Mouse (Mus musculus): ENCODE results near the gene Lexm. TPM values are rescaled to one million over a fixed set of nuclear protein-coding genes. Genes with fewer than 3 reads are reported as not detected.

Gene Lexm
- polyA plus RNA-seq, 1 experiment from 2014 or later, result not detected

GRCm38 (mm10) chr4:106548113-106548512 lies 68.9 kb downstream of the Lexm start:
- Histone ChIP-seq H3K4me3 (ENCODE audit: low read length) (no peak overlapping the region), H3K9me3 (ENCODE audit: control insufficient read depth, low read length) (no peaks in the 10 kb centered on the region), H3K27me3 (replicated peaks; ENCODE audit: control insufficient read depth, insufficient read depth, low read length) (no peaks in the 10 kb centered on the region), H3K36me3 (ENCODE audit: control insufficient read depth, insufficient read depth, low read length) (no peaks in the 10 kb centered on the region), H3K27ac (ENCODE audit: low read length) (peak overlapping the region; percentile 26; the same call in 1 of the 2 replicates), H3K4me2 (ENCODE audit: low read depth, low read length) (no peak overlapping the region), H3K9ac (ENCODE audit: low read depth, low read length) (no peak overlapping the region), H3K4me1 (ENCODE audit: control insufficient read depth, insufficient read depth, low read length) (peaks cover 11% of the 10 kb centered on the region)
- WGBS, result 66% methylated on average over 3 of the region's 3 CpGs
- ATAC-seq, result peak; percentile 80

DNA sequence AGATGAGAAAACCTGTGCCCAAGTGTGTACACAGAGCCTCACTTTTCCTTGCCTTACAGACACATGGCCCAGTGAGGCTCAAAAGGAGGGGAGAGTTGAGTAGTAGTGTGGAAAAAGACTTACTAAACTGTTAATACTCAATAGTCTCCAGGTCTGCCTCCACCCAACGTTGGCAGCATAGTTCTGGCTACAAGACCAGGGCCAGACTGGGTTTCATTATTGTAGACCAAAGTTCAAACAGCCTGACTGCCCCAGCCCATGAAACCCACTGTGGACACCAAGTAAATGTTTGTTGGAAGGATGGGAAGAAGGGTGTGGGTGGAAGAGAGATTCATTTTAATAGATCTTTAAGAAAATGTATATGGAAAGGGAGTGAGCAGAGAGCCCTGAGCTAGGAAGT lies 70.1 kb downstream of the Lexm start:
- H3K27ac ChIP-seq (ENCODE audit: low read length), result no peak overlapping the region
- no peak for ATAC-seq
- no peak overlapping the region for H3K4me2 ChIP-seq (ENCODE audit: low read depth, low read length)
- H3K9ac ChIP-seq (ENCODE audit: low read depth, low read length), result no peak overlapping the region
- no peaks in the 10 kb centered on the region for H3K9me3 ChIP-seq (ENCODE audit: control insufficient read depth, low read length)
- WGBS, result 69% methylated on average over 1 of the region's 1 CpGs
- no peaks in the 10 kb centered on the region for H3K36me3 ChIP-seq (ENCODE audit: control insufficient read depth, insufficient read depth, low read length)
- H3K4me1 ChIP-seq (ENCODE audit: control insufficient read depth, insufficient read depth, low read length), result peaks cover 11% of the 10 kb centered on the region
- no peak overlapping the region for H3K4me3 ChIP-seq (ENCODE audit: low read length)
- no peaks in the 10 kb centered on the region for H3K27me3 ChIP-seq (replicated peaks; ENCODE audit: control insufficient read depth, insufficient read depth, low read length)

DNA sequence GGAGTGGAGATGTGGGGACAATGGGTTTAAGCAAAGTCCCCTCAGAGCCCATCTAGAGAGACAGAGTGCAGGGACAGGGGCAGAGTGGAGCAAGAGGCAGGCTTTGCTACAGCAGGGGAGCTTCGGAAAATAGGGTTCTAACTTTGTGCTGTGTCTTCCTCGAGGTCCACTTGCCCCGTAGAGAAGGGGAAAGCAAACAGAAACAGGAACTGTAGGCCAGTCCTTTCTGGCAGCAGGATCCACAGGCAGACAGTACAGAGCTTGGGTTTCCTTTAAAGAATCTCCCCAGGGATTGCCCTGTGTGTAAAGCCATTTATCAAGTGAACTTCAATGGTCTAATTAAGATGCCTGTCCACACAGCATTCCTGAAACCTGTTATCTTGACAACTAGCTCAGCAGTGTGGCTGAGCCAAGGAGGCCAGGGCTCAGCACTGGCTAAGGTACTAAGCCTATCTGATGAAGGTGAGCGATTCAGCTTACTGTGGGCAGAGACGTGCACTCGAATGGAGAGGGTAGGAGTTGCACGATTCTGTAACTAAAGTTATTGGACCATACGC lies 71.1 kb downstream of the Lexm start:
- Histone ChIP-seq H3K9ac (ENCODE audit: low read depth, low read length) (0 out of 2 replicates have a peak overlapping the region, but pooled peaks have one; percentile 8), H3K4me3 (ENCODE audit: low read length) (no peak overlapping the region), H3K27ac (ENCODE audit: low read length) (peak overlapping the region; percentile 57), H3K27me3 (replicated peaks; ENCODE audit: control insufficient read depth, insufficient read depth, low read length) (no peaks in the 10 kb centered on the region), H3K4me1 (ENCODE audit: control insufficient read depth, insufficient read depth, low read length) (peaks cover 11% of the 10 kb centered on the region), H3K4me2 (ENCODE audit: low read depth, low read length) (no peak overlapping the region), H3K9me3 (ENCODE audit: control insufficient read depth, low read length) (no peaks in the 10 kb centered on the region), H3K36me3 (ENCODE audit: control insufficient read depth, insufficient read depth, low read length) (no peaks in the 10 kb centered on the region)
- ATAC-seq, result peak; percentile 51
- 48% methylated on average over 8 of the region's 8 CpGs for WGBS

DNA sequence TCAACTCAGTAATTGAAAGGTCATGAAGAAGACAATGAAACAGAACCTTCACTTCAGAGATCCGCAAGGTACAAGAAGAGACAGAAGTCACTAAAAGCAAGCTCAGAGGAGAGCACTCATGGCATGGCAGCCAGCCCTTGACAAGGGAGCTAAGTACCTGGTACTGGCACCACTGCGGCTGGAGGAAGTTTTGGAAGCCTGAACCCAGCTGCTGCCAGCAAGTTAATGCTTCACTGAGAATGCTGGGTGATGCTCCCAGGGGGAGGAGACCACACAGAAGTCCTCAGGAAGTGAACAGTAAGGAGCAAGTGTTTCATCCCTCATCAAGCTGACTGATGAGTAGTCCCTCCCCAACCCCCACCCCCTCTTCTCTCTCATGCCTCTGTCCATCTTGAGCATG lies 74.8 kb downstream of the Lexm start:
- Histone ChIP-seq H3K4me1 (ENCODE audit: control insufficient read depth, insufficient read depth, low read length) (peaks cover 7% of the 10 kb centered on the region; the same call in 1 of the 2 replicates), H3K4me3 (ENCODE audit: low read length) (no peak overlapping the region), H3K9ac (ENCODE audit: low read depth, low read length) (no peak overlapping the region), H3K4me2 (ENCODE audit: low read depth, low read length) (no peak overlapping the region), H3K27ac (ENCODE audit: low read length) (no peak overlapping the region), H3K27me3 (replicated peaks; ENCODE audit: control insufficient read depth, insufficient read depth, low read length) (no peaks in the 10 kb centered on the region), H3K36me3 (ENCODE audit: control insufficient read depth, insufficient read depth, low read length) (no peaks in the 10 kb centered on the region), H3K9me3 (ENCODE audit: control insufficient read depth, low read length) (no peaks in the 10 kb centered on the region)
- WGBS, result 84% methylated on average over 2 of the region's 2 CpGs
- no peak for ATAC-seq

- Histone ChIP-seq H3K9ac (ENCODE audit: low read depth, low read length) (no peak overlapping the region), H3K27me3 (replicated peaks; ENCODE audit: control insufficient read depth, insufficient read depth, low read length) (no peaks in the 10 kb centered on the region), H3K4me3 (ENCODE audit: low read length) (no peak overlapping the region), H3K4me2 (ENCODE audit: low read depth, low read length) (no peak overlapping the region), H3K36me3 (ENCODE audit: control insufficient read depth, insufficient read depth, low read length) (no peaks in the 10 kb centered on the region), H3K9me3 (ENCODE audit: control insufficient read depth, low read length) (no peaks in the 10 kb centered on the region), H3K27ac (ENCODE audit: low read length) (no peak overlapping the region), H3K4me1 (ENCODE audit: control insufficient read depth, insufficient read depth, low read length) (peaks cover 7% of the 10 kb centered on the region; the same call in 1 of the 2 replicates)
- 58% methylated on average over 3 of the region's 3 CpGs for WGBS
- no peak for ATAC-seq
These were observed 75.5 kb downstream of the Lexm start for GRCm38 (mm10) chr4:106541491-106541890.

Other genes starting within 250 kb of the Lexm start
- gene Pcsk9, start 152.9 kb downstream of the Lexm start, polyA plus RNA-seq (2015; fragmentation: Nextera tagmentation; extraction: Ambion mirVana), result 189 TPM in 2 replicates
- not detected in 2 replicates for gene Bsnd, start 125.0 kb downstream of the Lexm start, polyA plus RNA-seq (2015; fragmentation: Nextera tagmentation; extraction: Ambion mirVana)
- 5.5 and 6.4 TPM in 2 replicates for gene Dhcr24, start 56.2 kb downstream of the Lexm start, polyA plus RNA-seq (2015; fragmentation: Nextera tagmentation; extraction: Ambion mirVana)
- 15.1 and 20.1 TPM in 2 replicates for gene Ttc22, start 5.2 kb upstream of the Lexm start, polyA plus RNA-seq (2015; fragmentation: Nextera tagmentation; extraction: Ambion mirVana)
- 15.9 TPM in 2 replicates for gene Pars2, start 33.8 kb upstream of the Lexm start, polyA plus RNA-seq (2015; fragmentation: Nextera tagmentation; extraction: Ambion mirVana)
- 76.3 and 80.8 TPM in 2 replicates for gene Ttc4, start 61.7 kb upstream of the Lexm start, polyA plus RNA-seq (2015; fragmentation: Nextera tagmentation; extraction: Ambion mirVana)
- 0.20 and 0.22 TPM in 2 replicates for gene Mroh7, start 113.7 kb upstream of the Lexm start, polyA plus RNA-seq (2015; fragmentation: Nextera tagmentation; extraction: Ambion mirVana)
- gene Fam151a, start 116.6 kb upstream of the Lexm start, polyA plus RNA-seq (2015; fragmentation: Nextera tagmentation; extraction: Ambion mirVana), result 0.73 and 1.5 TPM in 2 replicates
- 18.3 and 21.5 TPM in 2 replicates for gene Acot11, start 187.8 kb upstream of the Lexm start, polyA plus RNA-seq (2015; fragmentation: Nextera tagmentation; extraction: Ambion mirVana)